Mouse (Mus musculus) olfactory bulb, adult 2 months (tissue): ENCODE measurements around the gene Rab11a.

ENCODE experiments used
- CTCF ChIP-seq: fragments of 200-500 bp; IDR thresholded peaks from 2 replicates; pipeline ENCODE4 v1.5.1; 2012; ENCODE audit warnings: low read depth, mild to moderate bottlenecking, low read length, moderate library complexity; ENCODE audit not compliant: insufficient read depth
- POLR2A ChIP-seq: fragments of 200-500 bp; IDR thresholded peaks from 2 replicates; pipeline ENCODE4 v1.6.1; 2012; ENCODE audit warnings: mild to moderate bottlenecking, low read depth, low read length, moderate library complexity; ENCODE audit not compliant: insufficient read depth

GRCm38 (mm10) chr9:64702391-64702790 is 35.2 kb downstream of the Rab11a start:
- TF ChIP-seq CTCF (no peak), POLR2A (no peak)
